Mouse (Mus musculus): ENCODE data around the gene Txn1.

Txn1 gene

DNA sequence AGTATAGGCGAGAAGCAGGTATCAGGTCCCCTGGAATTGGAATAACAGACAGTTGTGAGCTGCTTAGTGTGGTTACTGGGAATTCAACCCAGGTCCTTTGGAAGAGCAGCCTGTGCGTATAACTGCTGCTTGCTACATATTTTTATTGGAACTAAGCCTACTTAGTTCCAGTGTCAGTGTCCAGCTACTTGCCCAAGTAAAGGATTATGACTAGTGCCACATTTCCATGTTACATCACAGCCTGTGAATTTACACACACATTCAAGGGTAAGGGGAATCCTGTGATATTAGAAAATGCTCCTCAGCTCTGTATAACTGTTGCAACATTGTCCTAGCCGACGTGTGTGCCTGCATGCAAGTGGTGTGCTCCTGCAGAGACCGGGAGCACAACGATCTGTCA lies 18.9 kb downstream of the Txn1 start:
- no peak for DNase-seq

DNA sequence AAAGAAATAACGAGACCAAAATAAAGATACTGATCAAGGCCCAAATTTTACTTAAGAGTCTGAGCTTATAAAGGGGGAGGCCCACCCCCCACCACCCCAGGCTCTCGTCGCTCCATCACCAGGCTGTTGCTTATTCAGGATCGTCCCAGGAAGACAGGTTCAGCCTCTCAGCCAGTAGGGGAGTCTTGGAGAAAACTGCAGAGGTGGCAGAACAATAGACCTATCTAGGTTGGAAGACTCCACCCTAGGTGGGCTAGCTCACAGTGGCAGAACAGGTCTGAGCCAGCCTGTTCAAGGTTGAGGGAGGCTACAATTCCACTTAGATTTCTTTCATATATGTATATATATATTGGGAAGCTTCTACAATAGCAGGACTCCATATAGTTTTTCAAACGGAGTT lies 22.0 kb downstream of the Txn1 start:
- DNase-seq: no peak

GRCm38 (mm10) chr4:57930559-57931170 lies 25.5 kb downstream of the Txn1 start:
- DNase-seq: no peak

GRCm38 (mm10) chr4:57927464-57928205 lies 28.6 kb downstream of the Txn1 start:
- DNase-seq: no peak

DNA sequence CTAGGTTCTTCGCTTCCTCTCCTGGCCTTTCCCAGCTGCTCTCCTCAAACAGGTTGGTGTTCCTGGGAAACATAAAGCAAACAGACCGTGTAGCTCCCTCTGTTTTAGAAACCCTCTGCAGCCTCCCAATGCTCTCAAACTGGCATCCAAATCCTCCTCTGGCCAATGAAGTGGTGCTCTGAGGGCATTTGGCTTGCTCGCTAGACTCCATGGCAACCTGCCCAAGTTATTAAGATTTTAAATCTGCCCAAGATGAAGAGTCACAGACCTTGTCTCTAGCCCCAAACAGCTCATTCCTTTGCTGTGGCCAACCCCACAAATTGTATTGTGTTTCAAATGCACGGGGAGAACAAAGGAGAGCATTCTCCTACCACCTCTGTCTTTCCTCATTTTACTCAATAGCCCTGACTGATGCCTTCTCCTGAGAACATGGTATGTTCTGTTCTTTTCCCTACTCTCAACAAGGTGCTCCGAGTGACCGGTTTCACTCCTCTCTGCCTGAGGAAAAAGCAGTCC lies 31.6 kb downstream of the Txn1 start:
- DNase-seq: no peak

DNA sequence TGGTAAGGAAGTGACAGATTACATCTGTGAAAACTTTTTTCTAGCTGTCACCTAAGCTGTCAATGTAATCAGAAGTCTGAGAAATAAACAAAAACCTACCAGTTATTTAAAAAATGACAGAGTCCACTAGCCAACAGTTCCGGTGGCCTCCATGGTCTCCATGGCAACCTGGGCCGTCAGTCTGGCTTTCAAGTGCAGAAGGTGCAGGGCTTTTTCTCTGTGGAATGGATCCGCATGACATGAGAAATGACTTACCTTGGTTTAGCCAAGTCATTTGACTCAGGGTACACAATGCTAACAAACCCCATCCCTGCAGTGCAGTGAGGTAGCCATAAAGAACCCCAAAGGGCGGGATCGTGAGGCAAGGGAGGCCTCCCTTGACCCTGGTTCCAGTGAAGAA lies 34.0 kb downstream of the Txn1 start:
- no peak for DNase-seq

DNA sequence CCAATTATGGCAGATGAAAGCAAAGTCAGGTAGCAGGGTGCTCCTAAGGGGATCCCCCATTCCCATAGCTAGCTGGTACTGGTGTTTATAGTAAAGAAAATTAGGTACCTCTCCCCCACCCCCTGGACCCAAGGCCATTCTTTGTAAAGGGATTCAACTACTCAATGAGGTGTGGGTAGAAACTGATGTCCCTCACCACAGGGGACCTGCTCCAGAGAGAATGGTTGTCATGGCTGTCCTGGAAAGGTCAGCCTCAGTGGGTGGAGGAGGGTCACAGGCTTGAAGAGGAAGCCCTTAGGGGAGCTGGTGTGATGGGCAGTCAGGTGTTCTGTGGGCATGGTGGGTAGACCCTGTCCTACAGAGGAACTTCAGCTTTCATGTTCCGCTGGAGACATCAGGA lies 35.7 kb downstream of the Txn1 start:
- no peak for DNase-seq

DNA sequence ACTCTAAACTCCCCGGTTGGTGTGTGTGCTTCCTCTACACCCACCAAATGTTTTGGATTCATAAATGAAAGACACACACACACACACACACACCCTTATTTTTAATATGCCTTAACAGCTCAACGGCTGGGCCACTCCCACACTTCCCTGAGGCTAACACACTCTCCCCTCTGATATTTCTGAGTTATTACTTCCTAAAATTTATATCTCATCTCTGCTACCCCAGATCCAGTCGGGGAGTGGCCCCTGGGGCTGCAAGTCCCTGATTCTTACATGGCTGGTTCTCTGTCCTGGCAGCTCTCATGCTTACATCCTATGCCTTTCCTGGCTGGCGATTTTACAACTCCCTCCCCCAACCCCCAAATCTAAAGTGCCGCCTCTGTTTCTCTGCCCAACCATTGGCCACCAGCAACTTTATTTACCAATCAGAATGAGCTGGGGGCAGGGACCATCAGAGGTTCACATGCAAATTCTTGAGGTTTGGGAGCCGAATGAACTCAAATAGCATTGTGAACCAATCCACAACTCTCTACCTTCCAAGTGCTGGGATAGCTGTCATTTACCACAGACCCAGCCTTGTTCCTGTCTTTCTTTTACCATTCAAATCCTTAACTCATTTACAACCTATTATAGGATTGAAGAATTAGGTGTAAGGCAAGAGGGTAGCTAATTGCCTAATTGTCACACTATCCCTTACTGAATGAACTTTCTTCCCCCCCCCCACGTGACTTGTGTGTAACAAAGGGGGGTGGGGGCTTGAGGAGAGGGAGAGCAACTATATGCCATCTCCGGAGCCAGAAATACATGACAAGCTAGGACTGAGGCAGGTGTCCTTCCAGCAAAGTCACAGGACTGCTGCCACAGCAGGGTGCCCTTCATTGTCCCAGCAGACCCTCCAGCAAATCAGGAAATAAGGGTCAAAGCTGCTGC lies 36.5 kb downstream of the Txn1 start:
- no peak for DNase-seq

DNA sequence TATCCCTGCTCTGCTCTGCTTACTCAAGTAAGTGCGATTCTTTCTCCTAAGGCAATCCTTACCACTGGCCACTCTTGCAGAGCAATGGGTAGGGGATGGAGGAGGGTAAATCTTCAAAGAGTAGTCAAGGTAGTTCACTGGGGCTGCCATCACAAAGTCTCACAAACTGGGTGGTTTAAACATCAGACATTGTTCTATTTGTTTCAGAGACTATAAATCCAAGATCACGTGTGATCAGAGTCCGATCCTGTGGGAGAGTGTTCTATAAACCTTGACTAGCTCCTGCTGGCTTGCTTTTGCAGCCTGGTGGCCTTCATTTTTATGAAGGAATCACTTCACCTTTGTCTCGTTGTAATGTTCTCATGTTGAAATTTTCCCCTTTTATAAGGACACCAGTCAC lies 39.5 kb downstream of the Txn1 start:
- no peak for DNase-seq

- DNase-seq: no peak
Observed at GRCm38 (mm10) chr4:57916201-57916661, 40.0 kb downstream of the Txn1 start, which contains the start of gene D630039A03Rik. Gene D630039A03Rik, minus strand, starts transcription at chr4:57916297.

GRCm38 (mm10) chr4:57915216-57915965 lies 40.8 kb downstream of the Txn1 start:
- DNase-seq: no peak

DNA sequence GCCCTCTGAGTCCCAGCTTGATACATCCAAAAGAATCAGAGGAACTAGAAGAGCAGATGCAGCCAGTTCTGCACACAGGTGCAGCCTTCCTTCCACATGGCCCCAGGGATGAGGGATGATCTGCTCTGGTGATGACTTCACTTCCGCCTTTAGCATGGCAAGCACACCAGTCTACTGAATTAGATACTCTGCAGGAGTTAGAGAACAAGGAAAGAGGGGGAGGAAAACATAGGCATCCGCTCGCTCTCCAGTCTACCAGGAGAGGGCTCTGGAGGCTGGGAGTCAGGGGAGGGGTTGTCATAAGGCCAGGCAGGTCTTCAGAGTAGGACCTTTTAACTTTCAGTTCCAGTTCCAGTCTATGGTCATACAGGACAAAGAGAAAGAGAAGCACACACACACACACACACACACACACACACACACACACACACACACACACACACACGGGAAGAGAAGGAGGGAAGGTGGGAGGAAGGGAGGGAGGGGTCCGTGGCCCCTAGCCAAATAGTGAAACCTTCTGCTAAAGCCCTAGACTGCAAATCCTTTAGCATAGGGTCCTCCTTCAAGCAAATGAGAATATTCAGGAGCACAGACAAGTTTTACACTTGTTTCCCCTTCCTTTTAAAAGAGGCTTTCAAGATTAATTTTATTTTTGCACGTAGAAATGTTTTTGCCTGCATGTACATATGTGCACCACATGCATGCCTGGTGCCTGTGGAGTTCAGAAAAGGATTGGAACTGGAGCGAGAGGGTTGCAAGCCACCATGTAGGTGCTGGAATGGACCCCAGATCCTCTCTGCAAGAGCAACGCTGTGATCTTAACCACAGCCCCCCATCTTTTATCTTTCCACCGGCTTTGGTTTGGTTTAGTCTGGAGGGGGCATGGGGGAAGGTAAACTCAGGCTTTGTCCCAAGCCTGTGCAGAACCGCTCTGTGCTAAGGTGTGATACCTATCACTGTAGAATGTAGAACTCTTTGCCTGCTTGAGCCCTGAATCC lies 41.7 kb downstream of the Txn1 start:
- DNase-seq: no peak

- no peak for DNase-seq
Observed at GRCm38 (mm10) chr4:57913021-57913420, 43.2 kb downstream of the Txn1 start.

- no peak for DNase-seq
Observed at GRCm38 (mm10) chr4:57908860-57909259, 47.4 kb downstream of the Txn1 start.

DNA sequence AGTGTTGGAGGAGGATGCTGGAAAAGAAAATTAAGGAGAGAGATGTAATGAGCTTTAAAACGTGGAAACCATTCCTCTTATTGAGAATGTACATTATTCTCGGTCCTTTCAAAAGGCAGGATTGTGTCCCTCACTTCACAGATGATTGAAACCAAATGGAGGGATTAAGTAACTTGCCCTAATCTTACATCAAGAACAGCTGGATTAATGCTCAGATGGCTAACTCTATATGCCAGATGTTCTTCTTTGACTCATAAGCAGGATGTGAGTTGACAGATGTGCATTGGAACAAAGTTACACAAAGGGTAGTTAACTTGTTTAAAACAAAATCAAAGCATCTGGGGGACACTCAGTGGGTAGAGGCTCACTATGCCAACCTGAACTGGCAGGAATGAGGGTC lies 49.5 kb downstream of the Txn1 start:
- no peak for DNase-seq

- no peak for DNase-seq
Observed at GRCm38 (mm10) chr4:57904638-57905037, 51.6 kb downstream of the Txn1 start.

DNA sequence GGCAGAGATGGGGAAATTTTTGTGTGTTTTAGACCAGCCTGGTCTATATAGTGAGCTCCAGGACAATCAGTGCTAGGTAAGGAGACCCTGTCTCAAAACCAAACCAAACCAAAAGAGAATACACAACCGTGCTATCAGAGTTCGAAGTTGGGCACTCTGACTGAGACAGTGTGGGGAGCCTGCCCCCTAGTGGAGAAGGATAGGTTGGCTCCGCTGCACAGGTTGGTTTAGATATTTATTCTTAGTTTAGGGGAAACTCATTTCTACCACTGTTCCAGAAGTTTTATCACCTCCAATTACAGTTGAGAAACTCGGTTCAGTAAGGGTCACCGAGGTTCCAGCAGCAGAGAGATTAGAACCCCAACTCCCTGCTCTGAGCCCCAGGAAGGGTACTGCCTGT lies 52.0 kb downstream of the Txn1 start:
- peak; percentile 48 for DNase-seq

DNA sequence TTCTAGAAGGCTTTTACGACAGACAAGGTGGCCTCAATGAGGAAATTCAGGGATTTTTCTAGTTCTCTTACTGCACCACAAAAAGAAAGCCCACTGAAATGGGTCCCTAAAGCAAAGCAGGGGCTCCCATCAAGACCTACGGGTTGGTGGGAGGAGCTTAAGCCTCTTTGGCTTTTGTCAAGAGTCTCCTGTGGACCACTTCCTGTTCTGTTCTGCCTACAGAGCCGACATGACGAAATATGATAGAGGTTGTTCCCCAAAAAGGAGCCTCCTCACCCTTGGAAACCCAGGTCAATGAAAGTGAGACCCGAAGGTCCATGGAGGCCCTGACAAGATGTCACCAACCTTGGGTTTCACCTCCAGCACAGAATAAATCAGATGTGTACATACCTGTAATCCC lies 53.6 kb downstream of the Txn1 start:
- DNase-seq: no peak

DNA sequence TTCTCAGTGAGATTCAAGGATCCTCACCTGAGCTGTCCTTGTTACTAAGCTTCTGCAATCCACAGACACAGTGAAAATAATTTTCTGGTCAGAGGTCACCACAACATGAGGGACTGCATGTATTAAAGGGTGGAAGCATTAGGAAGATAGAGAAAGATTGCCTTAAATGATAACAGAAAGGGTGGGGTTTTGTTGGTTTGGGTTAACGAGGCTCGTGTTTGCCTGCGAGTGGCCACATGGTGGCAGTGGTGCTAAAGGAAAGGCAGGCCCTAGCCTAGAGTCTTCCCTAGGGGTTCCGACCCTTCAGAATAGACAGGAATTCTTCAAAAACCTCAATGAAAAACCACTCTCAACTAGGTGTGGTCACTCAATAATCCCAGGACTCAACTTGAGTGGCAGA lies 55.0 kb downstream of the Txn1 start:
- no peak for DNase-seq

GRCm38 (mm10) chr4:57896631-57897030 lies 59.6 kb downstream of the Txn1 start:
- DNase-seq: no peak

DNA sequence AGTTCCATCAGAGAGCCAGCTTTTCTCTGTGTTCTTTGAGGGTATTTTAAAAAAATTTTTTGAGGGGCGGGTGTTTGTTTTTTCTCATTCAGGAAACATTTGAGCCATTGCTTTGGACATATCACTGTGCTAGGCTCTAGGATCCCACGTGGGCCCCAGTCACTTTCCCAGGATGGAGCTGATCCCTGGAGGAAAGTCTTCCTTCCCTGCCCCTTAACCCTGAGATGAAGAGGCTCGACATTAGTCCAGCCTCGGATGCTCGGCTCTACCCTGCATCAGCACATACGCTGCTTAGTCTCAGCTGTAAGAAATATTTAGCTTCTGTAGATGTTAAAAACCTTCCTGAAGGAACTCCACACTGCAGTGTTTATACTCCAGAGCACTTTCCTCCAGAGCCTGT lies 60.3 kb downstream of the Txn1 start:
- DNase-seq: no peak
